ENCODE assay signal across 22 mouse cellular contexts in genomic region chr13:45884878-45885277, GRCm38 (mm10).
A peak's percentile ranks its signal among the peaks of the same experiment; 100 is the strongest.
DNase-seq lines count a peak whose midpoint lies in the region; ATAC-seq and TF ChIP-seq lines count a peak whose summit lies in the region.
"Had no signal": no experiment of that assay in that cellular context is flagged by ENCODE, and none has a peak within 500 bp of the region (broad histone marks: within the 10 kb centered on the region; RNA-seq: fewer than 3 reads in every experiment).

No protein-coding gene starts in this region.

- peak; percentile 23 for DNase-seq in thymus, adult 2 months
- no peak for DNase-seq in thymus, postnatal 0 days (ENCODE audit: low spot score)
- DNase-seq in thymus, postnatal 4 days = peak; percentile 37
- no peak for DNase-seq in kidney, adult 2 months
- DNase-seq: adrenal gland, postnatal 14 days; cerebellum, adult 2 months; cerebellum, postnatal 36 days; kidney, adult 8-10 months; kidney, postnatal 14 days; layer of hippocampus, postnatal 36 days; lung, postnatal 14 days; right cerebral cortex, postnatal 25 days had no signal

- no peak for TF ChIP-seq POLR2A in thymus, adult 2 months (IDR thresholded peaks at IDR 0.05; ENCODE audit: control insufficient read depth, extremely low read depth, insufficient read depth, low read length, poor library complexity)
- no peak for TF ChIP-seq POLR2A in kidney, adult 2 months (IDR thresholded peaks at IDR 0.05; ENCODE audit: low read depth, low read length)

- H3K36me3 ChIP-seq in thymus, adult 2 months (ENCODE audit: control insufficient read depth, insufficient read depth, low read length) = no peaks in the 10 kb centered on the region
- H3K36me3 ChIP-seq in kidney, adult 2 months (ENCODE audit: control insufficient read depth, insufficient read depth, low read length) = no peaks in the 10 kb centered on the region
- H3K36me3 ChIP-seq: heart, embryonic 13.5 days; hindbrain, embryonic 15.5 days; limb, embryonic 15.5 days; midbrain, embryonic 15.5 days had no signal

- peak; percentile 65 for ATAC-seq in CD4-positive, CD25-positive, alpha-beta regulatory T cell, adult 4 months
- ATAC-seq in inflammation-experienced regulatory T-cells, adult 6 months = peak; percentile 72
- ATAC-seq in megakaryocyte-erythroid progenitor cell, adult 5-6 weeks (replicated peaks; ENCODE audit: low FRiP score, low TSS enrichment, poor library complexity, severe bottlenecking) = no peak
- ATAC-seq: midbrain, embryonic 15.5 days had no signal

- no peaks in the 10 kb centered on the region for H3K27me3 ChIP-seq in thymus, adult 2 months (ENCODE audit: control insufficient read depth, insufficient read depth, low read length)
- H3K27me3 ChIP-seq in kidney, adult 2 months (replicated peaks; ENCODE audit: control insufficient read depth, insufficient read depth, low read length) = no peaks in the 10 kb centered on the region
- H3K27me3 ChIP-seq: heart, embryonic 13.5 days; hindbrain, embryonic 15.5 days; limb, embryonic 15.5 days; megakaryocyte, embryonic 14.5 days; midbrain, embryonic 15.5 days had no signal

- no peak for TF ChIP-seq CTCF in thymus, adult 2 months (IDR thresholded peaks at IDR 0.05; ENCODE audit: borderline replicate concordance, control insufficient read depth, extremely low read depth, insufficient read depth, low read length, poor library complexity)
- TF ChIP-seq CTCF in kidney, adult 2 months (conservative IDR thresholded peaks at IDR 0.05; ENCODE audit: insufficient read depth, insufficient read length, low read depth, low read length) = no peak

- H3K4me1 ChIP-seq in thymus, adult 2 months (replicated peaks; ENCODE audit: control insufficient read depth, insufficient read depth, low read length) = peaks cover 31% of the 10 kb centered on the region
- no peaks in the 10 kb centered on the region; the same call in 1 of the 2 replicates for H3K4me1 ChIP-seq in kidney, adult 2 months (ENCODE audit: control insufficient read depth, insufficient read depth, low read length)

- WGBS in thymus, adult 2 months = 63% methylated on average over 7 of the region's 7 CpGs
- WGBS in kidney, adult 2 months = 80% methylated on average over 7 of the region's 7 CpGs

- no peak overlapping the region for H3K4me3 ChIP-seq in thymus, adult 2 months (ENCODE audit: control insufficient read depth, insufficient read depth, low read length)
- no peak overlapping the region for H3K4me3 ChIP-seq in kidney, adult 2 months (ENCODE audit: insufficient read depth, low read depth, low read length)
- H3K4me3 ChIP-seq: heart, embryonic 13.5 days; hindbrain, embryonic 15.5 days; layer of hippocampus, adult 2 months; limb, embryonic 15.5 days; megakaryocyte, embryonic 14.5 days; midbrain, embryonic 15.5 days; myocyte had no signal

- no peak overlapping the region for H3K27ac ChIP-seq in thymus, adult 2 months (ENCODE audit: control insufficient read depth, insufficient read depth, low read length)
- H3K27ac ChIP-seq in kidney, adult 2 months (ENCODE audit: insufficient read depth, low read depth, low read length) = no peak overlapping the region
- H3K27ac ChIP-seq: heart, embryonic 13.5 days; hindbrain, embryonic 15.5 days; layer of hippocampus, adult 2 months; limb, embryonic 15.5 days; midbrain, embryonic 15.5 days had no signal

Comparison
In these comparisons a context has a peak if more than half of its experiments do, and no peak if none do; other contexts are left out.
1. DNase-seq: peak in thymus, adult 2 months (single experiment) and thymus, postnatal 4 days (single experiment); none in thymus, postnatal 0 days (single experiment) and kidney, adult 2 months (single experiment).